Mouse (Mus musculus): ENCODE measurements at regions not wholly inside any gene's neighbourhood (a gene's known extent, or its start where the extent isn't known, plus 50 kb on each side); places are given as distances from the start of the nearest gene placed in this dataset.

- Histone ChIP-seq H3K36me3 (ENCODE audit: control insufficient read depth, insufficient read depth, low read length) (no peaks in the 10 kb centered on the region), H3K9ac (ENCODE audit: low read length) (no peak overlapping the region), H3K4me3 (ENCODE audit: low read depth, low read length) (no peak overlapping the region), H3K27ac (ENCODE audit: low read depth, low read length) (no peak overlapping the region), H3K27me3 (replicated peaks; ENCODE audit: control insufficient read depth, insufficient read depth, low read length) (no peaks in the 10 kb centered on the region), H3K4me1 (ENCODE audit: control insufficient read depth, insufficient read depth, low read length) (no peaks in the 10 kb centered on the region), H3K4me2 (ENCODE audit: low read length) (no peak overlapping the region), H3K9me3 (replicated peaks; ENCODE audit: control insufficient read depth, low read length) (no peaks in the 10 kb centered on the region)
- 89% methylated on average over 3 of the region's 3 CpGs for WGBS
- DNase-seq (ENCODE audit: low spot score) (no peak), ATAC-seq (no peak)
Observed at GRCm38 (mm10) chrX:19150606-19151005, 330.5 kb downstream of the Tex13c3 start.

- WGBS, result 96% methylated on average over 1 of the region's 1 CpGs
Observed at GRCm38 (mm10) chrX:19148672-19149071, 332.4 kb downstream of the Tex13c3 start.

DNA sequence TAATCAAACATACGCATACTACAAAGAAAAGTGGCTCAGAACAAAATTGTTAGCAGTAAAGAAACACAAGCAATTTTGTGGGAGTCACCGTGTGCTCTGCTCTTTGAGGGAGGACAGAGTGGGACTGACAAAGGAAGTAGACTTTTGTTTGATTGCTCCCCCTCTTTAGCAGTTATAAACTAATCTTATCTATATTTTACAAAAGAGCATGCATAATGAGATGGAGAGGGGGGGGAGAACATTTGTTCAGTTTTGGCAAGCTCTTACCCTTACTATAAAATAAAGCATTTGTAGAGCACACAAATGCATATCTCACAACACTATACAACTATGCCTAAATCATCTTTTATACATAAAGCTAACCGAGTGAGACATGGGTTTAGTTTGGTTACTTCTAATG lies 332.9 kb downstream of the Tex13c3 start:
- DNase-seq (ENCODE audit: low spot score), result no peak
- WGBS, result 91% methylated on average over 3 of the region's 3 CpGs
- ATAC-seq, result no peak

More at GRCm38 (mm10) chrX:19148672-19149071, 332.4 kb downstream of the Tex13c3 start:
- no peak overlapping the region for H3K4me3 ChIP-seq (ENCODE audit: low read depth, low read length)
- H3K4me2 ChIP-seq (ENCODE audit: low read length), result no peak overlapping the region
- H3K9me3 ChIP-seq (replicated peaks; ENCODE audit: control insufficient read depth, low read length), result no peaks in the 10 kb centered on the region
- H3K4me1 ChIP-seq (ENCODE audit: control insufficient read depth, insufficient read depth, low read length), result no peaks in the 10 kb centered on the region
- H3K27me3 ChIP-seq (replicated peaks; ENCODE audit: control insufficient read depth, insufficient read depth, low read length), result no peaks in the 10 kb centered on the region
- ATAC-seq, result no peak
- no peak for DNase-seq (ENCODE audit: low spot score)
- H3K36me3 ChIP-seq (ENCODE audit: control insufficient read depth, insufficient read depth, low read length), result no peaks in the 10 kb centered on the region
- H3K9ac ChIP-seq (ENCODE audit: low read length), result no peak overlapping the region
- no peak overlapping the region for H3K27ac ChIP-seq (ENCODE audit: low read depth, low read length)

DNA sequence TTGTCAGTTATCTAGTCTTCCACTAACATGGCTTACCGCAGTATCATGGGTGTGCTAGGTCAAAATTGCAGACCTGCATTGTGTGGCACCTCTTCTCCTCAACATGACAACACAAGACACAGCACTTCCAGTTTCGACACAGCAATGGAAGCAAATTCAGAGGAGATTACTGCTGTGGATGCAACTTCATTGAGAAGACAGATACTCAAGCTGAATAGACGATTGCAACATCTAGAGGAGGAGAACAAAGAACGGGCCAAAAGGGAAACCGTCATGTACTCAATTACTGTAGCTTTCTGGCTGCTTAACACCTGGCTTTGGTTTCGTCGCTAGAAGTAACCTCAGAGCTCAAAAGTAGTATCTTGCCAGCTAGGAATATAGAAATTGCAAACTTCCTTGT lies 368.4 kb downstream of the Tex13c3 start:
- Histone ChIP-seq H3K4me1 (ENCODE audit: control insufficient read depth, insufficient read depth, low read length) (no peaks in the 10 kb centered on the region), H3K36me3 (ENCODE audit: control insufficient read depth, insufficient read depth, low read length) (no peaks in the 10 kb centered on the region), H3K9me3 (replicated peaks; ENCODE audit: control insufficient read depth, low read length) (no peaks in the 10 kb centered on the region), H3K27ac (ENCODE audit: low read depth, low read length) (no peak overlapping the region), H3K4me2 (ENCODE audit: low read length) (no peak overlapping the region), H3K9ac (ENCODE audit: low read length) (no peak overlapping the region), H3K27me3 (replicated peaks; ENCODE audit: control insufficient read depth, insufficient read depth, low read length) (no peaks in the 10 kb centered on the region), H3K4me3 (ENCODE audit: low read depth, low read length) (no peak overlapping the region)
- 81% methylated on average over 7 of the region's 7 CpGs for WGBS
- DNase-seq (ENCODE audit: low spot score) (no peak), ATAC-seq (no peak)

More for the DNA sequence above, 332.9 kb downstream of the Tex13c3 start:
- Histone ChIP-seq H3K9me3 (replicated peaks; ENCODE audit: control insufficient read depth, low read length) (no peaks in the 10 kb centered on the region), H3K4me1 (ENCODE audit: control insufficient read depth, insufficient read depth, low read length) (no peaks in the 10 kb centered on the region), H3K4me2 (ENCODE audit: low read length) (no peak overlapping the region), H3K27me3 (replicated peaks; ENCODE audit: control insufficient read depth, insufficient read depth, low read length) (no peaks in the 10 kb centered on the region), H3K36me3 (ENCODE audit: control insufficient read depth, insufficient read depth, low read length) (no peaks in the 10 kb centered on the region), H3K9ac (ENCODE audit: low read length) (no peak overlapping the region), H3K4me3 (ENCODE audit: low read depth, low read length) (no peak overlapping the region), H3K27ac (ENCODE audit: low read depth, low read length) (no peak overlapping the region)

DNA sequence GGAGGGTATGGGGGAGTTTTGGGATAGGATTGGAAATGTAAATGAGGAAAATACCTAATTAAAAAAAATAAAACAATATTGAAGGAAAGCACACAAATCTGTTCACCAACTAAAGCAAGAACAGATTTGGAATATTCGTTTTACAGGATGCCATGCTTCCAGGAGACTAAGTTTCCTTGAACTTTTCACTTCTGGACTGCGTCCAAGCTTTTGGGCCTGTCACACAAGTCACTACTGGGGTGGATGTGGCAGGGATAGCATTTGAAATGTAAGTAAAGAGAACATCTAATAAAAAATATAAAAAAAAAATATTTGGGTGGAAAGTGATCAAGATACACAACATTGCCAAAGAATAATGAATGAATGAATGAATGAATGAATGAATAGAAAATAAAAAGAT lies 378.2 kb downstream of the Tex13c3 start:
- no peaks in the 10 kb centered on the region for H3K27me3 ChIP-seq (replicated peaks; ENCODE audit: control insufficient read depth, insufficient read depth, low read length)
- WGBS, result 64% methylated on average over 2 of the region's 2 CpGs
- H3K27ac ChIP-seq (ENCODE audit: low read depth, low read length), result no peak overlapping the region
- H3K36me3 ChIP-seq (ENCODE audit: control insufficient read depth, insufficient read depth, low read length), result no peaks in the 10 kb centered on the region
- H3K4me1 ChIP-seq (ENCODE audit: control insufficient read depth, insufficient read depth, low read length), result no peaks in the 10 kb centered on the region
- DNase-seq (ENCODE audit: low spot score), result no peak
- H3K4me2 ChIP-seq (ENCODE audit: low read length), result no peak overlapping the region
- H3K4me3 ChIP-seq (ENCODE audit: low read depth, low read length), result no peak overlapping the region
- no peaks in the 10 kb centered on the region for H3K9me3 ChIP-seq (replicated peaks; ENCODE audit: control insufficient read depth, low read length)
- ATAC-seq, result no peak
- no peak overlapping the region for H3K9ac ChIP-seq (ENCODE audit: low read length)

GRCm38 (mm10) chrX:19095960-19096359 lies 385.2 kb downstream of the Tex13c3 start:
- H3K9me3 ChIP-seq (replicated peaks; ENCODE audit: control insufficient read depth, low read length), result no peaks in the 10 kb centered on the region
- H3K4me3 ChIP-seq (ENCODE audit: low read depth, low read length), result no peak overlapping the region
- no peak for DNase-seq (ENCODE audit: low spot score)
- no peak overlapping the region for H3K27ac ChIP-seq (ENCODE audit: low read depth, low read length)
- H3K9ac ChIP-seq (ENCODE audit: low read length), result no peak overlapping the region
- ATAC-seq, result no peak
- no peak overlapping the region for H3K4me2 ChIP-seq (ENCODE audit: low read length)
- H3K4me1 ChIP-seq (ENCODE audit: control insufficient read depth, insufficient read depth, low read length), result no peaks in the 10 kb centered on the region
- no peaks in the 10 kb centered on the region for H3K27me3 ChIP-seq (replicated peaks; ENCODE audit: control insufficient read depth, insufficient read depth, low read length)
- no peaks in the 10 kb centered on the region for H3K36me3 ChIP-seq (ENCODE audit: control insufficient read depth, insufficient read depth, low read length)

GRCm38 (mm10) chrX:19084435-19084834 lies 396.7 kb downstream of the Tex13c3 start:
- no peak overlapping the region for H3K4me2 ChIP-seq (ENCODE audit: low read length)
- DNase-seq (ENCODE audit: low spot score) (no peak), ATAC-seq (no peak)
- H3K9me3 ChIP-seq (replicated peaks; ENCODE audit: control insufficient read depth, low read length), result no peaks in the 10 kb centered on the region
- no peaks in the 10 kb centered on the region for H3K4me1 ChIP-seq (ENCODE audit: control insufficient read depth, insufficient read depth, low read length)
- no peak overlapping the region for H3K27ac ChIP-seq (ENCODE audit: low read depth, low read length)
- H3K36me3 ChIP-seq (ENCODE audit: control insufficient read depth, insufficient read depth, low read length), result no peaks in the 10 kb centered on the region
- no peak overlapping the region for H3K4me3 ChIP-seq (ENCODE audit: low read depth, low read length)
- no peak overlapping the region for H3K9ac ChIP-seq (ENCODE audit: low read length)
- no peaks in the 10 kb centered on the region for H3K27me3 ChIP-seq (replicated peaks; ENCODE audit: control insufficient read depth, insufficient read depth, low read length)
- 95% methylated on average over 1 of the region's 1 CpGs for WGBS

DNA sequence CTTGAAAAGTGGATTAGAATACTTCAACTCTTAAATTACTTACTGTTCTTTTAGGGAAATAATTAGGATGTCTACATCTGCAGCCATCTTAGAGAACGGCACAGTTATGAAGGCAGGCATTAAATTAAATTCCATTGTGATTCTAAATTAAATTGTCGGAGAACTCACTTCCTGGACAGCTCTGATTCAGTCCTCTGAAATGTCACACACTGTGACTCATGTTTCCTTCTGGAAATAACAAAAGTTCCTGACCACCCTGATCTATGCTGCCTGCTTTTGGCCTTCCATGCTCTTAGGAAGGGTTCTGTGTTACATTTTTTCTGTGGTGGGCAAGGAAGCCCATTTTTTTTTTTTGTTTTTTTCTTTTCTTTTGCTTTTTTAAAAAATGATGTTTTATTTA lies 401.1 kb downstream of the Tex13c3 start:
- H3K27ac ChIP-seq (ENCODE audit: low read depth, low read length), result no peak overlapping the region
- WGBS, result 75% methylated on average over 2 of the region's 2 CpGs
- ATAC-seq, result no peak
- H3K27me3 ChIP-seq (replicated peaks; ENCODE audit: control insufficient read depth, insufficient read depth, low read length), result no peaks in the 10 kb centered on the region
- H3K9ac ChIP-seq (ENCODE audit: low read length), result no peak overlapping the region
- no peak overlapping the region for H3K4me2 ChIP-seq (ENCODE audit: low read length)
- no peaks in the 10 kb centered on the region for H3K36me3 ChIP-seq (ENCODE audit: control insufficient read depth, insufficient read depth, low read length)
- DNase-seq (ENCODE audit: low spot score), result no peak
- no peaks in the 10 kb centered on the region for H3K4me1 ChIP-seq (ENCODE audit: control insufficient read depth, insufficient read depth, low read length)
- no peak overlapping the region for H3K4me3 ChIP-seq (ENCODE audit: low read depth, low read length)
- no peaks in the 10 kb centered on the region for H3K9me3 ChIP-seq (replicated peaks; ENCODE audit: control insufficient read depth, low read length)

Data from forebrain, embryonic 14.5 days (tissue).